Mouse (Mus musculus) forebrain, embryonic 14.5 days (tissue): ENCODE data around the gene Chga. TPM values are rescaled to one million over a fixed set of nuclear protein-coding genes. Genes with fewer than 3 reads are reported as not detected.

ENCODE experiments used
- ATAC-seq: fragments of 200-750 bp; cut with Nextera tagmentation; 2 replicates; pipeline ENCODE4 v1.8.0; 2017; ENCODE audit warnings: mild to moderate bottlenecking, moderate library complexity
- DNase-seq: peaks from one replicate; pipeline ENCODE4 v3.0.0-alpha.2; 2015; ENCODE audit warnings: low spot score
- H3K27ac ChIP-seq: fragments of 300-500 bp; sonication (generic); 2 replicates; pipeline ENCODE4 v1.5.1; 2014; ENCODE audit warnings: low read depth, mild to moderate bottlenecking, control low read depth, low read length, moderate library complexity
- H3K27me3 ChIP-seq: fragments of 300-500 bp; sonication (generic); replicated peaks from 2 replicates; pipeline ENCODE4 v1.6.1; 2014; ENCODE audit warnings: low read length, control low read depth, mixed read lengths; ENCODE audit not compliant: control insufficient read depth, insufficient read depth
- H3K36me3 ChIP-seq: fragments of 300-500 bp; sonication (generic); 2 replicates; pipeline ENCODE4 v1.6.1; 2014; ENCODE audit warnings: low read length, control low read depth; ENCODE audit not compliant: control insufficient read depth, insufficient read depth
- H3K4me1 ChIP-seq: fragments of 300-500 bp; sonication (generic); 2 replicates; pipeline ENCODE4 v1.6.1; 2014; ENCODE audit warnings: antibody characterized with exemption, low read length, control low read depth; ENCODE audit not compliant: control insufficient read depth, insufficient read depth
- H3K4me2 ChIP-seq: fragments of 300-500 bp; sonication (generic); 2 replicates; pipeline ENCODE4 v1.6.1; 2014; ENCODE audit warnings: mild to moderate bottlenecking, control low read depth, low read length
- H3K4me3 ChIP-seq: fragments of 300-500 bp; sonication (generic); 2 replicates; pipeline ENCODE4 v1.5.1; 2014; ENCODE audit warnings: low read depth, low read length, control low read depth
- H3K9ac ChIP-seq: fragments of 300-500 bp; sonication (generic); 2 replicates; pipeline ENCODE4 v1.6.1; 2014; ENCODE audit warnings: mild to moderate bottlenecking, low read length, control low read depth, moderate library complexity
- H3K9me3 ChIP-seq: fragments of 300-500 bp; sonication (generic); replicated peaks from 2 replicates; pipeline ENCODE4 v1.6.1; 2016; ENCODE audit warnings: low read length, control low read depth, mixed read lengths; ENCODE audit not compliant: control insufficient read depth
- WGBS: fragments of 180-500 bp; shearing (Covaris S2); extraction: QIAGEN DNeasy Blood & Tissue Kit; methylation state at CpG from one replicate; pipeline ENCODE4 v1.1.7; 2014; 5-methylcytosine and 5-hydroxymethylcytosine counted together
- polyA plus RNA-seq: library from polyadenylated mRNA; unstranded; fragments of >200 nt; fragmentation: Nextera tagmentation; extraction: Ambion mirVana; gene quantifications from 2 replicates; pipeline ENCODE4 v1.2.1, GENCODE M21; 2014

Gene Chga
- polyA plus RNA-seq, 1 experiment from 2014 or later: 63.3 TPM

- Histone ChIP-seq H3K4me2 (no peak overlapping the region), H3K9me3 (no peaks in the 10 kb centered on the region), H3K27me3 (no peaks in the 10 kb centered on the region; the same call in 1 of the 2 replicates), H3K27ac (no peak overlapping the region), H3K4me1 (peaks cover 7% of the 10 kb centered on the region; the same call in 1 of the 2 replicates), H3K4me3 (no peak overlapping the region), H3K9ac (no peak overlapping the region), H3K36me3 (no peaks in the 10 kb centered on the region)
- WGBS: 5% methylated on average over 11 of the region's 11 CpGs
- DNase-seq (peak; percentile 70), ATAC-seq (no peak)
Observed at GRCm38 (mm10) chr12:102550529-102550928, 4.2 kb upstream of the Chga start.

DNA sequence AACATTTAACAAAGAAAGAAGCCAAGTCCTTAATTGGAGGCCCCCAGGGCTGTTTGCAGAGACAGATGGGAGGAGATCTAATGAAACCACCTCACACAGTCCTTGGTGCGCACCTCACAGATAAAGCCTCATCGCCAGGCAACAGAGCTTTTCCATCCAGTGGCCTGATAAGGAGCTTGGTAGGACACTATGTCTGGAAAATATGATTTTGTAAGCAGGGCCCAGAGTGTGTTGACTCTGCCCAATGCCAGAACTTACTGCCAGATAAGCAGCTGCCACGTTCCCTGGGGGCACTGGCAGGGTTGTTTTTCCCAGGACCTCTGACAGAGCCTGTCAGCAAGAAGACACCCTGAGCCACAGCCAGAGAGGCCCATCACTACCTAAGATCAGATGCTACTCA is 3.6 kb upstream of the Chga start:
- Histone ChIP-seq H3K4me2 (no peak overlapping the region), H3K27ac (peak overlapping the region; percentile 0; the same call in 1 of the 2 replicates), H3K36me3 (no peaks in the 10 kb centered on the region), H3K9me3 (no peaks in the 10 kb centered on the region), H3K27me3 (no peaks in the 10 kb centered on the region; the same call in 1 of the 2 replicates), H3K4me3 (no peak overlapping the region), H3K4me1 (peaks cover 13% of the 10 kb centered on the region; the same call in 1 of the 2 replicates), H3K9ac (no peak overlapping the region)
- WGBS: 60% methylated on average over 3 of the region's 3 CpGs
- no peak for ATAC-seq
- peak; percentile 29 for DNase-seq

DNA sequence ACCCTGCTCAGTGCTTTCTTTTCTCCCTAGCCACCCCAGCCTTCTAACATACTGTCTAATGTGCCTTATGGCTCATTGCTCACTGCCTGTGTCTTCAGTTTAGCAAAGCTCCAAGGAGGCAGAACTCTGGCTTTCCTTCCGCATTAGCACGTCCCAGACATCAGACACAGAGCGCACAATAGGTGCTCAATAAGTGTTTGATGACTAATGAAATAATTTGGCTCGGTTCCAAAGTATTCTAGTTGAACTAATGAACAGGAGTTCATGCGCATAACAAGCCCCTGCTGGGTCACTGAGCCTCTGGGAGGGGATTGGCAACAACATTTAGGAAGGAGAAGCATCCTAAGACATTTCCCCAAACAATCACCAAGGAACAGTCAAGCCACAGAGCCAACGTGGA is 2.8 kb upstream of the Chga start:
- Histone ChIP-seq H3K9ac (no peak overlapping the region), H3K4me2 (no peak overlapping the region), H3K27me3 (no peaks in the 10 kb centered on the region; the same call in 1 of the 2 replicates), H3K4me1 (peaks cover 13% of the 10 kb centered on the region; the same call in 1 of the 2 replicates), H3K36me3 (no peaks in the 10 kb centered on the region), H3K9me3 (no peaks in the 10 kb centered on the region), H3K27ac (peak overlapping the region; percentile 0; the same call in 1 of the 2 replicates), H3K4me3 (no peak overlapping the region)
- ATAC-seq (no peak), DNase-seq (peak; percentile 66)
- 24% methylated on average over 6 of the region's 6 CpGs for WGBS

DNA sequence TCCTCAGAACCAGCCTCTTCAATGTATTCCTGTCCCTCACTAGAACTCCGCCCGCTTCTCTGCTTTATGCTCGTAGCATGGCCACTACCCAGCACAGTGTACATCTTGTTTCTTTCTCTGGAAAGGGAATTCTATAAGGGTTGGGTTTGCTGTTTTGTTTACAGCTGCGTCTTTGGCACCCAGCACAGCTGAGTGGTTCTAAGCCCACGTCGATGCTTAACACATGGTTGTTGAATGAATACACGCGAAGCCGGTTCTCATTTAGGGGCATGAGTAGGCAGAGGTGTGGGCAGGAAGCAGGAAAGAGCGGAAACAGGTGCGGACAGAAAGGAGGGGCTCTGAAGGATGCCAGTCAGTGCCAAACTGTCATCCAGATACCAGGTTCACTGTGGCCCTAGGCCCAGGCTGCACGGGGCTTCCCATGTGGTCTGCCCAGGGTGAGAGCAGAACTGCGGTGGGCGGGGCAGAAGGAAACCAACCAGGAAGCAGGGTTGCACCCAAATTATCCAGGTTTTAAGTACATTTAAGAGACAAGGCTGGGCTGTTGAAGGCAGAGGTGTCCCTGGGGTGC is 979 bp upstream of the Chga start:
- H3K9ac ChIP-seq: no peak overlapping the region
- H3K9me3 ChIP-seq: no peaks in the 10 kb centered on the region
- H3K27ac ChIP-seq: no peak overlapping the region
- peak overlapping the region; percentile 77; the same call in 1 of the 2 replicates for H3K4me2 ChIP-seq
- no peaks in the 10 kb centered on the region for H3K36me3 ChIP-seq
- 71% methylated on average over 14 of the region's 14 CpGs for WGBS
- H3K27me3 ChIP-seq: no peaks in the 10 kb centered on the region; the same call in 1 of the 2 replicates
- H3K4me3 ChIP-seq: no peak overlapping the region
- H3K4me1 ChIP-seq: peaks cover 13% of the 10 kb centered on the region; the same call in 1 of the 2 replicates
- DNase-seq: no peak
- ATAC-seq: no peak

DNA sequence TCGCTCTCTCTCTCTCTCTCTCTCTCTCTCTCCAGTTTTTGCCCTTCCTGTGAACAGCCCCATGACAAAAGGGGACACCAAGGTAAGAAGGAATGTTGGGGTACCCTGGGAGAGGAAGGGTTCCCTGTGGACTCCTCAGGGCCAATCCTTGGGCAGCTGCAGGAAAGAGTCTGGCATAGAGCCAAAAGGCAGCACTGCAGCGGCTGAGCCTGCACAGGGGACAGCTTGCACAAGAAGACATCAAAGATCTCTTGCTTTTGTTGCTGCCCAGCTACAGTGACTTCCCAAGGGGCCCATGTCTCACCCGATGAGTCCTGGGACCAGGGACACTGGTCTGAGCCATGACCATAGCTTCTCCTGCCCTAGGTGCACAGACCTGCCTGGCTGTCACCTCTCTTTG is 1.1 kb downstream of the Chga start:
- Histone ChIP-seq H3K4me1 (peaks cover 13% of the 10 kb centered on the region; the same call in 1 of the 2 replicates), H3K36me3 (peaks cover 9% of the 10 kb centered on the region; the same call in 1 of the 2 replicates), H3K27ac (no peak overlapping the region), H3K4me3 (peak overlapping the region; percentile 60), H3K4me2 (peak overlapping the region; percentile 77), H3K27me3 (no peaks in the 10 kb centered on the region; the same call in 1 of the 2 replicates), H3K9me3 (no peaks in the 10 kb centered on the region), H3K9ac (peak overlapping the region; percentile 76; the same call in 1 of the 2 replicates)
- ATAC-seq (0 out of 2 replicates have a peak, but pooled peaks have one; percentile 25), DNase-seq (peak; percentile 57)
- 45% methylated on average over 3 of the region's 3 CpGs for WGBS

- ATAC-seq (no peak), DNase-seq (no peak)
- Histone ChIP-seq H3K9ac (no peak overlapping the region), H3K36me3 (peaks cover 9% of the 10 kb centered on the region; the same call in 1 of the 2 replicates), H3K9me3 (no peaks in the 10 kb centered on the region), H3K27ac (no peak overlapping the region), H3K4me3 (no peak overlapping the region), H3K4me2 (no peak overlapping the region), H3K27me3 (no peaks in the 10 kb centered on the region; the same call in 1 of the 2 replicates), H3K4me1 (peaks cover 11% of the 10 kb centered on the region; the same call in 1 of the 2 replicates)
- 71% methylated on average over 5 of the region's 5 CpGs for WGBS
Observed at GRCm38 (mm10) chr12:102557372-102557771, 2.6 kb downstream of the Chga start.

GRCm38 (mm10) chr12:102565086-102565485 is 10.3 kb downstream of the Chga start:
- H3K9me3 ChIP-seq: no peaks in the 10 kb centered on the region
- WGBS: 87% methylated on average over 6 of the region's 6 CpGs
- no peak overlapping the region for H3K4me2 ChIP-seq
- ATAC-seq (no peak), DNase-seq (no peak)
- H3K27me3 ChIP-seq: no peaks in the 10 kb centered on the region
- no peak overlapping the region for H3K27ac ChIP-seq
- no peak overlapping the region for H3K4me3 ChIP-seq
- no peak overlapping the region for H3K9ac ChIP-seq
- peaks cover 22% of the 10 kb centered on the region for H3K36me3 ChIP-seq
- H3K4me1 ChIP-seq: no peaks in the 10 kb centered on the region

DNA sequence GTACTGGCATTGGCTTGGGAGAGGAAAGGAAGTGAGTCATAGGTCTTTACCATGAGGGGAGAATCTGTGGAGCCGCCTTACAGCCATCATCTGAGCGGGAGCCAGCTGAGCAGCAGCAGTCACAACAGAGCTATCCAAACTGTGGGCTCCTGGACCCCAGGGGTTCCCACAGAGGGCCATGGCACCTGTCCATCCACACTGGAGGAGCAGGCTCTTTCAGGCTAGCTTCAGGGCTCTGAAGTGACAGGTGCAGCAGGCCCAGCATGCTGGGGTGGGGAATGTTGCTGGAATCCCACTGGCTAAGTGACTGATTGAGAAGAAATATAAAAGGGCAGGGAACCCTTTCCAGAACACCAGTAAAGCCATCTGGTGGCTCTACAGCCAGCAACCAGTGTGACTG is 12.2 kb downstream of the Chga start:
- no peak overlapping the region for H3K27ac ChIP-seq
- H3K4me1 ChIP-seq: no peaks in the 10 kb centered on the region
- H3K36me3 ChIP-seq: peaks cover 26% of the 10 kb centered on the region
- ATAC-seq: no peak
- no peak overlapping the region for H3K4me2 ChIP-seq
- WGBS: 92% methylated on average over 2 of the region's 2 CpGs
- H3K9me3 ChIP-seq: no peaks in the 10 kb centered on the region
- H3K9ac ChIP-seq: no peak overlapping the region
- no peak for DNase-seq
- H3K4me3 ChIP-seq: no peak overlapping the region
- no peaks in the 10 kb centered on the region for H3K27me3 ChIP-seq

DNA sequence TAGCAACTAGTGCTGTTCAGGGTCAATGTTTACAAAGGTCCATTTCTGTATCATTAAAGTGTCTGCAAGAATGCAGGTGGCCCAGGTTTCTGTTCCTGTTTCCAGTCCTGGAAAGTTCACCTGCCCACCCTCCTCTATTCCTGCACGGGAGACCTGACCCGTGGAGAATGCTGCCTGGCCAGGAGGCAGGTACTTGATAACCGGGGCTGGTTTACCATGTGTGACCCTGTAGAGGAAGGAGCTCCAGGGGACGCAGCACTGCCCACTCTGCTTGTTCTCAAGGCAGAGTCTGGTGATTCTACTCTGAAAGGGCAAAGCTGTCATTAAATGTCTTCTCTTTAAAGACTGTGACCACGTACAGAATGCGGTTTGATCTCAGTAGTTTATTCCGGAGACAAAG is 13.4 kb downstream of the Chga start:
- no peak overlapping the region for H3K9ac ChIP-seq
- H3K4me3 ChIP-seq: no peak overlapping the region
- DNase-seq: no peak
- no peaks in the 10 kb centered on the region for H3K27me3 ChIP-seq
- no peak overlapping the region for H3K27ac ChIP-seq
- peaks cover 31% of the 10 kb centered on the region for H3K36me3 ChIP-seq
- H3K9me3 ChIP-seq: no peaks in the 10 kb centered on the region
- H3K4me1 ChIP-seq: no peaks in the 10 kb centered on the region
- WGBS: 84% methylated on average over 7 of the region's 7 CpGs
- ATAC-seq: no peak
- H3K4me2 ChIP-seq: no peak overlapping the region
